Mouse (Mus musculus) ES-Bruce4 (cell line): ENCODE data around the gene 4931428F04Rik. TPM values are rescaled to one million over a fixed set of nuclear protein-coding genes. Genes with fewer than 3 reads are reported as not detected.
A peak's percentile ranks its signal among the peaks of the same experiment; 100 is the strongest.

Experiments
- H3K27ac ChIP-seq: 2 replicates; pipeline ENCODE4 v1.5.1; 2012; ENCODE audit warnings: low read length, inconsistent platforms; ENCODE audit not compliant: insufficient read depth
- H3K27me3 ChIP-seq: 2 replicates; pipeline ENCODE4 v1.6.1; 2012; ENCODE audit warnings: mild to moderate bottlenecking, low read length, inconsistent platforms; ENCODE audit not compliant: control insufficient read depth, poor library complexity, insufficient read depth, severe bottlenecking
- H3K36me3 ChIP-seq: 2 replicates; pipeline ENCODE4 v1.6.1; 2012; ENCODE audit warnings: inconsistent platforms, mild to moderate bottlenecking, low read length, moderate library complexity; ENCODE audit not compliant: control insufficient read depth, poor library complexity, insufficient read depth, severe bottlenecking
- H3K4me1 ChIP-seq: one replicate; pipeline ENCODE4 v1.8.1; 2011; ENCODE audit warnings: low read length; ENCODE audit not compliant: control insufficient read depth, insufficient read depth
- H3K4me3 ChIP-seq: 2 replicates; pipeline ENCODE4 v1.5.1; 2011; ENCODE audit warnings: low read depth, mild to moderate bottlenecking, low read length
- H3K9ac ChIP-seq: 2 replicates; pipeline ENCODE4 v1.6.1; 2012; ENCODE audit warnings: low read depth, mild to moderate bottlenecking, inconsistent platforms; ENCODE audit not compliant: poor library complexity, severe bottlenecking
- H3K9me3 ChIP-seq: replicated peaks from 2 replicates; pipeline ENCODE4 v1.6.1; 2012; ENCODE audit warnings: mild to moderate bottlenecking, low read length, inconsistent platforms; ENCODE audit not compliant: control insufficient read depth, poor library complexity, insufficient read depth, severe bottlenecking
- CTCF ChIP-seq: IDR thresholded peaks from one replicate; pipeline ENCODE4 v1.8.1; 2011; ENCODE audit warnings: low read depth, low read length
- EP300 ChIP-seq: IDR thresholded peaks from 2 replicates; pipeline ENCODE4 v1.6.1; 2011; ENCODE audit warnings: low read depth, low read length; ENCODE audit not compliant: insufficient read depth
- POLR2A ChIP-seq: IDR thresholded peaks from one replicate; pipeline ENCODE4 v1.8.1; 2011; ENCODE audit warnings: low read length; ENCODE audit not compliant: insufficient read depth
- polyA plus RNA-seq: library from polyadenylated mRNA; stranded (reverse); fragments of >200 nt; gene quantifications from 2 replicates; pipeline ENCODE4 v1.2.4, GENCODE M21; 2011; ENCODE audit warnings: low read depth; ENCODE audit not compliant: missing spikeins, insufficient read depth, insufficient read length

The 4931428F04Rik gene
- 8.2 and 9.4 TPM in 2 replicates for polyA plus RNA-seq

DNA sequence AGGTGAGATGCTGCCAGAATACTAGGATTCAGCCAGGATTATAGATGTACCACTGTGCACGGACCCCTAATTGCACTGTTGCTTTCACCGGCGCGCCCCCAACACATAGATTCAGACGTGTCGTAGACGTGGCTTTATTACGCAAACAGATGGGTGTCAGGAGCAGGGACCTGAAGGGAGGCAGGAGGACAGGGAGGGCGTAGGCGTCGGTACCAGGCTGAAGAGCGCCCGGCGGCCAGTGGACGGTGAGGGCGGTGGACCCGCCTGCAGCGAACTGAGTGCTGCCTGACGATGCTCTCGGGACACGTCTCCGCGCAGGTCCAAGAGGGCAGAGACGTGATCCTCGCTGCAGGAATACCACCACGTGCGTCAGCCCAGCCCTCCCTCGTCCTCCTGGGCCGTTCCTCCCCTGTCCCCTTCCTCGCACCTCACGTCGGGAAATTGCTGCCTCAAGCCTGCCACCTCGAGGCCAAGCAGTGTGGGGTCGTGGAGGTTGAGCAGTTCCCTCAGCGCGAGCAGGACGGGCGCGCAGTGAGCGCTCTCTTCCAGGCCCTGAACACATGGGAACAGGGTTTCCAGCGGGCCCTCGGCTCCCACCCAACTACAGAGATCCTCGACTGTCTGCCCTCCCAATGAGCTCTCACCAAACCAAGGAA is at the start of gene 4931428F04Rik:
TSS of gene 4931428F04Rik (minus strand) at position 60 of the 656 bp plus-strand sequence.
- H3K4me3 ChIP-seq: peak within 1 kb of the TSS; percentile 83
- no peaks in the 10 kb centered on the region for H3K27me3 ChIP-seq
- H3K9me3 ChIP-seq: no peaks in the 10 kb centered on the region
- peak within 1 kb of the TSS; percentile 51; the same call in 1 of the 2 replicates for H3K27ac ChIP-seq
- no peaks in the 10 kb centered on the region for H3K36me3 ChIP-seq
- H3K4me1 ChIP-seq: peaks cover 2% of the 10 kb centered on the region
- H3K9ac ChIP-seq: peak within 1 kb of the TSS; percentile 55; the same call in 1 of the 2 replicates
- TF ChIP-seq CTCF (peak; percentile 77), POLR2A (no peak), EP300 (0 out of 2 replicates have a peak, but pooled peaks have one; percentile 25)

DNA sequence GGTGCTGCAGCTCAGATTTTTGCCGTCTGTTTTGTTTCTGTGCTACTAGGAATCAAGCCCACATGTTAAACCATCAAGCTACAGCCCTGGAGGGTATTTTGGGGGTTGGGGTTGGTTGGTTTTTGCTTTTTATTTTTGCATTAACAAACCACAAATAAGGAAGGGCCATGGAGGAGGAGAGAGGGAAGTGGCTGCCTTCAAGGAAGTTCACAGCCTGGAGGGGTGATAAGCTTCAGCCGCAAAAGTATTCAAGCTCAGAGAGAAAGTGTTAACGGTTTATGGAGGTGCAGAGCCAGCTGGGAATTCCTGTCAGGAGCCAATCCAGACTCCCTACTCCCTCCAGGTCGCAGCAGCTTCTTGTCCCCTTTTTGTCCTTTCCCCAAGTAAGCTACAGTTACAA is 49.3 kb upstream of the 4931428F04Rik start:
- Histone ChIP-seq H3K27ac (no peak overlapping the region), H3K4me3 (no peak overlapping the region), H3K36me3 (peaks cover 4% of the 10 kb centered on the region), H3K9ac (no peak overlapping the region), H3K4me1 (peaks cover 8% of the 10 kb centered on the region), H3K27me3 (no peaks in the 10 kb centered on the region), H3K9me3 (no peaks in the 10 kb centered on the region)
- TF ChIP-seq POLR2A (no peak), CTCF (no peak), EP300 (no peak)

DNA sequence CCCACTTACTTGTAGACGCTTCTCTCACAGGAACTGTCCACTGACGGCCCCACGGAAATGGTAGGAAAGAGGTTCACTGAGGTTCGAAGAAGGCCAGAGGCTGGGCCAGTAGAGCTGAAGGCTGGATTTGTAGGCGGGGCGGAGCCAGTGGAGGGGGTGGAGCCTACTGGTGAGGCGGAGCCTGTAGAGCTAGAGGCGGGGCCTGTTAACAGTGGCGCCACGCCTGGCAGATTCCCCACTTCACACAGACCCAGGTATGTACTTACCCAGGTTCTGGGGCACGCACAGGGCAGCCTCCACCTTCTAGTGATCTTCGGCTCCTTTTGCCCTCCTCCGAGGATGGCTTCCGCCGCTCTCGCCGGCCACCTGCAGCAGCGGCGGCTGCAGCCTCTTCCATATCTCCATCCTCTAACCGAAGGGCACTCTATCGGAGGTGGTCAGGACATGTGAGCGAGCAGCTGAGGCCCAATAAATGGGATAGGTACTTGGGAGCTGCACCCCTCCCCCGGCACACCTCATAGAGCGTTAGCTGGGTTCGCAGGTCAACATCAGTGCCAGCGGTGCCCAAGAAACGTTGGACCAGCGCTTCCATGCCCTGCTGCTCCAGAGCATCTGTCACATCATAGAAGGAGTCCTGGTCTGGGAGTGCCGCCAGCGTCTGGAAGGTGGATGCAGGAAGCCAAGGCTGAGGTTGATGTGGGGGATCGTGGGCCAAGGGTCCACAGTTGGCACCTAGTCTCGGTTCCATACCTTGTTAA is 46.9 kb upstream of the 4931428F04Rik start:
- Histone ChIP-seq H3K27me3 (no peaks in the 10 kb centered on the region), H3K4me3 (peak overlapping the region; percentile 50), H3K9ac (peak overlapping the region; percentile 11; the same call in 1 of the 2 replicates), H3K4me1 (peaks cover 5% of the 10 kb centered on the region), H3K9me3 (no peaks in the 10 kb centered on the region), H3K27ac (no peak overlapping the region), H3K36me3 (peaks cover 7% of the 10 kb centered on the region)
- no peak for TF ChIP-seq POLR2A
- no peak for TF ChIP-seq CTCF
- no peak for TF ChIP-seq EP300

DNA sequence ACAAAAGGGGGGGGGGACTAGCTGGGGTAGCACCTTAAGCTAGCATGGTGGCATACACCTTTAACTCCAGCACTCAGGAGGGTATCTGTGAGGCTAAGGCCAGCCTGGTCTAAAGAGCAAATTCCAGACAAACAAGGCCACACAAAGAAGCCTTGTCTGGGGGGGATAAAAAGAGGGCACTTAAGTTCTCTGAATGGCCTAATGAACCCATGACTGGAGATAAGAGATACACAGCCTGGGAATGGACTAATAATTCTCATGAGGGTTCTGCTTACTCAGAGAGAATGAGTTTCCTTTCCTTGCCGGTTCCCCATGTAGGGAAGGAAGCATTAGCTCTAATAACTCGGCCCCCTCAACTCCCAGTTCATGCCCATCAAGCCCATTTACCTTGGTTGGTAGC is 42.9 kb upstream of the 4931428F04Rik start:
- Histone ChIP-seq H3K4me3 (no peak overlapping the region), H3K4me1 (peaks cover 1% of the 10 kb centered on the region), H3K9ac (no peak overlapping the region), H3K27ac (no peak overlapping the region), H3K9me3 (no peaks in the 10 kb centered on the region), H3K36me3 (peaks cover 35% of the 10 kb centered on the region), H3K27me3 (no peaks in the 10 kb centered on the region)
- TF ChIP-seq EP300 (no peak), POLR2A (no peak), CTCF (no peak)

DNA sequence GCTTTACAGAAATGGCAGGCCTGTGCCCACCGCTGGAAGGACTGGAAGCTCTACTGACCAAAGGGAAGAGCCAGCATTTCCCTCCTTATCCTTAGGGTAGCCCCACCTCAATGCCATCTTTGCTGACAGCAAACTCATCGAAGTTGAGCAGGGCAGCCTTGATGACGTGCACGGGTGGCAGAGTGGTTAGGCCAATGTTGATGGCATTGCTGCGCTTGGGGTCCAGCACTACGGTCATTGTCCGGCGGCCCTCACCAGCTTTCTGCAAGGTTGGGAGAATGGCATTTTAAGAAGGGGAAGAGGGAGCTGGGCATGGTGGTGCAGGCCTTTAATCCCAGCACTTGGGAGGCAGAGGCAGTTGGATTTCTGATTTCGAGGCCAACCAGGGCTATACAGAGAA is 42.3 kb upstream of the 4931428F04Rik start:
- H3K4me3 ChIP-seq: no peak overlapping the region

DNA sequence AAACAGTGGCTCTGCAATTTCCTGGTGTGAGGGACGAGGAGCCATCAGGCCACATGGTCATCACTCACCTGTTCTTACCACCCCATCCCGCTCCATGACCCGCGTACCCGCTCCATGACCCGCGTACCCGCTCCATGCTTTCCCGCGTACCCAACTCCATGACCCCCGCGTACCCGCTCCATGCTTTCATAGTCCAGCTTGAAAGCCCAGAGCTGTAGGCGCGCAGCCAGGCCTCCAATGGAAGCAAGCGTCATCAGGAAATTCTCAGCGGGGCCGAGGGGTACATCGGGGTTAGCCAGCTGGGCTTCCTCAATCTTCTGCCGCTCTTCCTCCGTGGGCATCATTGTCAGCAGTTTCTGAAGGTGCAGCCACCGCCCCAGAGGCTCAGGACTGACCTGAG is 41.8 kb upstream of the 4931428F04Rik start:
- Histone ChIP-seq H3K4me3 (no peak overlapping the region), H3K27me3 (no peaks in the 10 kb centered on the region), H3K9me3 (no peaks in the 10 kb centered on the region), H3K36me3 (peaks cover 35% of the 10 kb centered on the region), H3K4me1 (peaks cover 3% of the 10 kb centered on the region), H3K27ac (no peak overlapping the region), H3K9ac (no peak overlapping the region)
- TF ChIP-seq POLR2A (no peak), CTCF (no peak), EP300 (no peak)

More for the DNA sequence above, 42.3 kb upstream of the 4931428F04Rik start:
- H3K4me1 ChIP-seq: peaks cover 3% of the 10 kb centered on the region
- peaks cover 35% of the 10 kb centered on the region for H3K36me3 ChIP-seq
- no peak for TF ChIP-seq EP300
- TF ChIP-seq CTCF: no peak
- TF ChIP-seq POLR2A: no peak
- H3K27ac ChIP-seq: no peak overlapping the region
- no peaks in the 10 kb centered on the region for H3K27me3 ChIP-seq
- no peak overlapping the region for H3K9ac ChIP-seq
- no peaks in the 10 kb centered on the region for H3K9me3 ChIP-seq
